Mouse (Mus musculus) hindbrain, embryonic 11.5 days (tissue): ENCODE measurements around the gene Tagap. TPM values are rescaled to one million over a fixed set of nuclear protein-coding genes. Genes with fewer than 3 reads are reported as not detected.
"Not testable (repeated sequence)": the region's sequence is repeated elsewhere in the genome, so short reads cannot be mapped to it uniquely, and the experiment has no call there.

Experiments
- ATAC-seq: fragments of 200-750 bp; cut with Nextera tagmentation; 2 replicates; pipeline ENCODE4 v1.8.0; 2017; ENCODE audit warnings: mild to moderate bottlenecking, moderate TSS enrichment, moderate library complexity; ENCODE audit not compliant: low FRiP score
- DNase-seq: peaks from one replicate; pipeline ENCODE4 v3.0.0-alpha.2; 2015; ENCODE audit warnings: low spot score
- H3K27ac ChIP-seq: fragments of 300-500 bp; sonication (generic); 2 replicates; pipeline ENCODE4 v1.5.1; 2014; ENCODE audit warnings: mild to moderate bottlenecking, low read depth, low read length
- H3K27me3 ChIP-seq: fragments of 300-500 bp; sonication (generic); 2 replicates; pipeline ENCODE4 v1.6.1; 2014; ENCODE audit warnings: mild to moderate bottlenecking, low read length, moderate library complexity, mixed read lengths; ENCODE audit not compliant: control insufficient read depth, insufficient read depth
- H3K36me3 ChIP-seq: fragments of 300-500 bp; sonication (generic); 2 replicates; pipeline ENCODE4 v1.6.1; 2014; ENCODE audit warnings: mild to moderate bottlenecking, low read length, moderate library complexity, mixed read lengths; ENCODE audit not compliant: control insufficient read depth, insufficient read depth
- H3K4me1 ChIP-seq: fragments of 300-500 bp; sonication (generic); replicated peaks from 2 replicates; pipeline ENCODE4 v1.6.1; 2014; ENCODE audit warnings: low read length, mixed read lengths; ENCODE audit not compliant: control insufficient read depth, insufficient read depth
- H3K4me2 ChIP-seq: fragments of 300-500 bp; sonication (generic); replicated peaks from 2 replicates; pipeline ENCODE4 v1.6.1; 2014; ENCODE audit warnings: mild to moderate bottlenecking, low read depth, low read length
- H3K4me3 ChIP-seq: fragments of 300-500 bp; sonication (generic); 2 replicates; pipeline ENCODE4 v1.5.1; 2014; ENCODE audit warnings: low read depth, low read length
- H3K9ac ChIP-seq: fragments of 300-500 bp; sonication (generic); 2 replicates; pipeline ENCODE4 v1.6.1; 2014; ENCODE audit warnings: low read depth, low read length
- H3K9me3 ChIP-seq: fragments of 300-500 bp; sonication (generic); 2 replicates; pipeline ENCODE4 v1.6.1; 2016; ENCODE audit warnings: low read length; ENCODE audit not compliant: control insufficient read depth
- WGBS: fragments of 180-500 bp; shearing (Covaris S2); extraction: QIAGEN DNeasy Blood & Tissue Kit; methylation state at CpG from one replicate; pipeline ENCODE4 v1.1.7; 2014; 5-methylcytosine and 5-hydroxymethylcytosine counted together
- polyA plus RNA-seq: library from polyadenylated mRNA; unstranded; fragments of >200 nt; fragmentation: Nextera tagmentation; extraction: Ambion mirVana; gene quantifications from 2 replicates; pipeline ENCODE4 v1.2.1, GENCODE M21; 2014

Tagap gene
- polyA plus RNA-seq, 1 experiment from 2014 or later, result 0.51 TPM

DNA sequence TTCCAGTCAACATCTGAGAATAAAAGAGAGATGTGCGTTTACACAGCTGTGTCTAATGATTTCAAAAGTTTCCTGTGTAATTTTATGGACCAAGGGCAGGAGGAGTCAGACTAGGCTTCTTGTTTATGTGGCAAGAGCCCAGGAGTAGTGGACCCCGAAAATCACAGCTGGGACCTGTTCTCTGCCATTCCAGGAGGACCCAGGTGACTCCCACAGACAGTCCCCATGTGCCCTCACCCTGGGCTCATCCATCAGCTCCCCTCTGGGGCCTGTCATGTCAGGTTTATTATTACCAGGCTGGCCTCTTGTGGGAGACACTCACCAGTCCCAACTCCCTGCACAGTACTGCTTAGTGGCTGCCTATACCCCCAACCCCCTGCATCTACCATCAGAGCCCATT, 6.6 kb upstream of the Tagap start:
- no peak for ATAC-seq

DNA sequence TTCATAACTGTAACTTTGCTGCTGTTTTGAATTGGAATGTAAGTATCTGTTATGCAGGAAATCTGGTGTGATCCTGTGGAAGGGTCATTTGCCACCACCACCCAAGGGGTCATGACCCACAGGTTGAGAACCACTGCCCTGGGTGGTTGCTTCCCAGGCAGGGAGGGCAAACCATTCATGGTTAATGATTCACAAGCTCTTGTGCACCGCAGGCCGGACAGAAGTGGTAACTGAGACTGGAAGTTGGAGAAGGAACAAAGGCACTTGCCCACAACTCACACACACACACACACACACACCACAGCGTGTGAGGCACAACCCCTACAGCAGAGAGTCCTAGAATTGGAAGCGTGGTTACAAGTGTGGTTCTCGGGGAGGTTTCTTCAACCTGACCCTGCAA, 3.2 kb upstream of the Tagap start:
- no peaks in the 10 kb centered on the region for H3K27me3 ChIP-seq
- ATAC-seq (no peak), DNase-seq (no peak)
- no peak overlapping the region for H3K27ac ChIP-seq
- no peaks in the 10 kb centered on the region for H3K4me1 ChIP-seq
- H3K36me3 ChIP-seq, result no peaks in the 10 kb centered on the region
- no peak overlapping the region for H3K4me3 ChIP-seq
- H3K4me2 ChIP-seq, result no peak overlapping the region
- no peaks in the 10 kb centered on the region for H3K9me3 ChIP-seq
- 72% methylated on average over 5 of the region's 5 CpGs for WGBS
- H3K9ac ChIP-seq, result no peak overlapping the region

More for the DNA sequence above, 6.6 kb upstream of the Tagap start:
- Histone ChIP-seq H3K9me3 (no peaks in the 10 kb centered on the region), H3K27me3 (no peaks in the 10 kb centered on the region), H3K4me3 (no peak overlapping the region), H3K4me1 (no peaks in the 10 kb centered on the region), H3K27ac (no peak overlapping the region), H3K36me3 (no peaks in the 10 kb centered on the region), H3K4me2 (no peak overlapping the region), H3K9ac (no peak overlapping the region)
- DNase-seq, result no peak
- WGBS, result 73% methylated on average over 2 of the region's 2 CpGs

DNA sequence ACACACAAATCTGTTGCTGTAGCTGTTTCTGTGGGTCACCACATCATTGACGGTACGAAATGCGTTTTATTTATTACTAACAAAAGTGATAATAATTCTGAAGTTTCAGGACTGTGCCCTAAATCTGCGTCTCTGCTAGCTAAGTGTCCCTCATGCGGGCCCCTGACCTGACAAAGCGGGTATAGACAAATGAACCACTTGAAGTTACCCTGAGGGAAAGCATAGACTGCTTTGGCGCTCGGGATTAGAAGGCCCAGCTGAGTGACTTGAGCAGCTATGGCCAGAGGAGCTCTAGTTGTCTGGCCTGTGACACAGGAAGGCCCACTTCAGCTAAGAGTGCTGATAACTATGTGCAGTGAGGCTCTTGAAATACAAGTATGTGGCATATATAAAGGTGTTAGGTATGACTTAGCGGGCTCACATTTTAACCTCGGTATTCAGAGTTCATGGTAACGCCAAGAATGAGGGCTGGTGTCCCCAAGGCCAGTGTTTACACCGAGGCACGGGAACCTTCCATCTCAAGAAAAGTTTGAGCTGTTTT, 1.5 kb upstream of the Tagap start:
- Histone ChIP-seq H3K9ac (no peak overlapping the region), H3K27me3 (no peaks in the 10 kb centered on the region), H3K36me3 (no peaks in the 10 kb centered on the region), H3K9me3 (no peaks in the 10 kb centered on the region), H3K27ac (no peak overlapping the region), H3K4me1 (no peaks in the 10 kb centered on the region), H3K4me3 (no peak overlapping the region), H3K4me2 (no peak overlapping the region)
- 95% methylated on average over 13 of the region's 13 CpGs for WGBS
- no peak for ATAC-seq
- no peak for DNase-seq

DNA sequence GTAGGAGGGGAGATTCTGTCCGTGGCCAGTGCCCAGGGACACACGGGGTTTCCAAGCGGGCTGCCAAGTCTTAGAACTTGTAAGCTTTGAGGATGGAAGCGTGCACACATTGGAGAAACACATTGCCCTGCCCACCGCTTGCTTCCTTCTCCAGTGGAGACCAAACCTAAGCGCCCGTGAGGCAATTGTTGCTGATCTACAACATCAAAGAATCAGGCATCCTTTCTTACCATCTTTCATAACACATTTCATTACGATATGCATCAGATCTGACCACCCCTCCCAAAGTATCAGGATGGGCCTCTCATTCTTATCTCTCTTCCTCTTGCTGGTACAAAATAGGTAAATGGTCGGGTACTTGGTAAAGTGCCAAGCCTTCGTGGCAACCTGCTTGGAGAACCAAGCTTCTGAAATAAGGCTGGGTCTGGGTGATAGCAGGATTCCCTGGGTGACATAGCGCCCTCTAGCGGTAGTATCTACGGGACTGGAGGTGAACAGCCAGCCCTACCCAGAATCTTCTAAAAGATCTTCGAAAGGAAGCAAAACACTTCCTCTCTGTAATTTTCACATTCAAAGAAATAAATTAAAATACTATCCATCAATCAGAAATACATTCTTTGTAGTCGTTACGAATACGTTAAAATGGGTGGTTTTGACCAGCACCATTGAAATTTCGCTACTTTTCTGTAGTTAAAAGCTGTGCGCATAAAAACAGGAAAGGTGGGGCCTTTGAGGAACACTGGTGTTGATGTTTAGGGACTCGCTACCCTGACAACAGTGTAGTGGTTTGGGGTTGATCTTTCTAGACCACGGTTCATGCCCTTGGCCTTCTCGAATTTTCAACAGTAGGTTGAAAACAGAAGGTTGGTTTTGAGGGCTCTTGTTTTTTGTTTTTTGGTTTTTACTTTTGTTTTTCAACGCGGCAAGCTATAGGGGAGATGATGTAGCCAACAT, 2.1 kb downstream of the Tagap start:
- Histone ChIP-seq H3K27ac (no peak overlapping the region), H3K4me3 (no peak overlapping the region), H3K9me3 (no peaks in the 10 kb centered on the region), H3K27me3 (no peaks in the 10 kb centered on the region), H3K4me1 (0 out of 2 replicates have a peak, but pooled peaks cover 3% of the 10 kb centered on the region), H3K4me2 (no peak overlapping the region), H3K9ac (no peak overlapping the region), H3K36me3 (no peaks in the 10 kb centered on the region)
- WGBS, result 73% methylated on average over 24 of the region's 24 CpGs
- ATAC-seq (no peak), DNase-seq (peak; percentile 69)

DNA sequence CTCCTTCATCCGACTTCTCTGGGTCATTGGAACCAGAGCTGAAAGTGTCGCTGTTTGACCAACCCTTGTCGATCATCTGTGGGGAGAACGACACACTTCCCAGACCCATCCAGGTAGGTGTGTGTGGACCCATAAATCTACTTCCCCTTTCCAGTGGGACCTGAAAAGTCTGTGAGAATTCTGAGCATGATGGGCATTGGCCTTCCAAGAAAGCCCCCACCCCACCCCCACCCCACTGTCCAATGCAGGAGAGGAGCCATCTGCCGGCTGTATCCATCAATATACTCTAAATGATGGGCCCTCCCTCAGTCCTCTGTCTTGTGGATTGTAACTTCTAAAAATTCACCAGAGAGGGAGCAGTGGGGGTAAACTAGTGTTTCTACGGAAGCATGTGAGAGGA, 2.9 kb downstream of the Tagap start:
- Histone ChIP-seq H3K27ac (no peak overlapping the region), H3K9me3 (no peaks in the 10 kb centered on the region), H3K4me1 (0 out of 2 replicates have a peak, but pooled peaks cover 3% of the 10 kb centered on the region), H3K9ac (no peak overlapping the region), H3K36me3 (no peaks in the 10 kb centered on the region), H3K4me3 (no peak overlapping the region), H3K4me2 (no peak overlapping the region), H3K27me3 (no peaks in the 10 kb centered on the region)
- DNase-seq (no peak), ATAC-seq (no peak)
- WGBS, result 83% methylated on average over 6 of the region's 6 CpGs

- Histone ChIP-seq H3K9ac (no peak overlapping the region), H3K4me2 (no peak overlapping the region), H3K4me3 (no peak overlapping the region), H3K4me1 (0 out of 2 replicates have a peak, but pooled peaks cover 3% of the 10 kb centered on the region), H3K36me3 (no peaks in the 10 kb centered on the region), H3K27ac (no peak overlapping the region), H3K27me3 (no peaks in the 10 kb centered on the region), H3K9me3 (no peaks in the 10 kb centered on the region)
- WGBS, result 39% methylated on average over 8 of the region's 8 CpGs
- ATAC-seq, result no peak
- no peak for DNase-seq
These were observed 3.5 kb downstream of the Tagap start for GRCm38 (mm10) chr17:7929279-7929678.

DNA sequence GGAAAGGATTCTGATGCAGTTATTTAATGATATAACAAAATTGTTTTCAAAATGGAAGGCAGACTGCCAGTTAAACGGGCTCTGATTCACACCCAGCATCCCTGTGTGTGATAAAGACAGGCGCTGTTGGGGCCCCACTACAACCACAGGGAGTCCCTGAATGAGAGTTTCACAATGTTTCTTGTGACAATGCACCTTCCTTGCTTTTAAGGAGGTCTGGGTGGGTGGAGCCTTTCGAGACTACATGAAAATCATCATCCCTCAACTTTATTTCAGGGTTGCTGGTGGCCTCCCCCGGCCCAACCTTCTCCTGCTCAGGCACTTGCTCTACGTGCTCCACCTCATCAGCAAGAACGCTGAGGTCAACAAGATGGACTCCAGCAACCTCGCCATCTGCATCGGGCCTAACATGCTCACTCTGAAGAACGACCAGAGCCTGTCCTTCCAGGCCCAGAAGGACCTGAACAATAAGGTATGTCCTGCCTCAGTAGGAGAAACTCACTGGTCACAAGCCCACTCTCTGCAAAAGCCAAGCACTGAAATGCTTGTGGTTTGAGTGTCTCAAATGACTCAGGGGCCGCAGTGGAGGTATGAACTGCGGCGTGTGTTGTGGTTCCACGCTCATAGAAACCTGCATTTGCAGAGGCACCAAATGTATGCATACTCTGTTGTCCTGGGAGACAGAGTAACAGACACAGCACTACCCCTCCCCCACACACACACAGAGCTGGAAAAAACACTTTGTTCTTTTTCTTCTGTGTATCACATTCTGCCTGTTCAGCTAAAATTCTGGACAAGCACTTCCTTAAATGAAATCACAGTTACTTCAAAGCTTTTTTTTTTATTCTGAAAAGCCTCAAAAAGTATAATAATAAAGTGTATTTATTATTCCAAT, 5.5 kb downstream of the Tagap start:
- no peak for ATAC-seq
- no peak overlapping the region for H3K4me3 ChIP-seq
- no peaks in the 10 kb centered on the region for H3K27me3 ChIP-seq
- H3K9me3 ChIP-seq, result no peaks in the 10 kb centered on the region
- H3K9ac ChIP-seq, result no peak overlapping the region
- DNase-seq, result peak; percentile 26
- WGBS, result 74% methylated on average over 13 of the region's 13 CpGs
- H3K27ac ChIP-seq, result peak overlapping the region; percentile 24; the same call in 1 of the 2 replicates
- 0 out of 2 replicates have a peak, but pooled peaks cover 3% of the 10 kb centered on the region for H3K4me1 ChIP-seq
- no peak overlapping the region for H3K4me2 ChIP-seq
- H3K36me3 ChIP-seq, result no peaks in the 10 kb centered on the region

GRCm38 (mm10) chr17:7932121-7932520, 6.3 kb downstream of the Tagap start:
- DNase-seq, H3K27me3 ChIP-seq, H3K4me1 ChIP-seq, H3K4me2 ChIP-seq, H3K9ac ChIP-seq, ATAC-seq, H3K36me3 ChIP-seq, H3K9me3 ChIP-seq, H3K4me3 ChIP-seq, H3K27ac ChIP-seq: not testable (repeated sequence)
- WGBS, result 83% methylated on average over 4 of the region's 8 CpGs
